Mouse (Mus musculus): ENCODE measurements at regions not wholly inside any gene's neighbourhood (a gene's known extent, or its start where the extent isn't known, plus 50 kb on each side); places are given as distances from the start of the nearest gene placed in this dataset.

- intact Hi-C loops (cut with DNase I): no loop called here
Measured at GRCm38 (mm10) chr8:10931266-10931665, 77.0 kb downstream of the Irs2 start.

GRCm38 (mm10) chr8:10928836-10929235, 79.4 kb downstream of the Irs2 start:
- intact Hi-C loops (cut with DNase I): no loop called here
- DNase-seq: no peak

More at GRCm38 (mm10) chr8:10931266-10931665, 77.0 kb downstream of the Irs2 start:
- no peak for DNase-seq

GRCm38 (mm10) chr8:10928342-10928794, 79.9 kb downstream of the Irs2 start:
- peak in 1 of 2 experiments; percentile 31 for DNase-seq
- intact Hi-C loops (cut with DNase I): no loop called here

- no peak for DNase-seq
- intact Hi-C loops (cut with DNase I): no loop called here
Measured at GRCm38 (mm10) chr8:10927187-10927586, 81.1 kb downstream of the Irs2 start.

GRCm38 (mm10) chr8:10926518-10926915, 81.7 kb downstream of the Irs2 start:
- DNase-seq: no peak
- intact Hi-C loops (cut with DNase I): no loop called here

- intact Hi-C loops (cut with DNase I): no loop called here
Measured at GRCm38 (mm10) chr8:10925582-10926517, 82.4 kb downstream of the Irs2 start.

GRCm38 (mm10) chr8:10924526-10925199, 83.6 kb downstream of the Irs2 start:
- intact Hi-C loops (cut with DNase I): no loop called here
- no peak for DNase-seq

More at GRCm38 (mm10) chr8:10925582-10926517, 82.4 kb downstream of the Irs2 start:
- DNase-seq: no peak

- intact Hi-C loops (cut with DNase I): no loop called here
Measured at GRCm38 (mm10) chr8:10924001-10924490, 84.2 kb downstream of the Irs2 start.

GRCm38 (mm10) chr8:10923071-10924000, 84.9 kb downstream of the Irs2 start:
- no peak for DNase-seq
- intact Hi-C loops (cut with DNase I): no loop called here

More at GRCm38 (mm10) chr8:10924001-10924490, 84.2 kb downstream of the Irs2 start:
- DNase-seq: no peak

- no peak for DNase-seq
- intact Hi-C loops (cut with DNase I): no loop called here
Measured at GRCm38 (mm10) chr8:10922209-10923030, 85.8 kb downstream of the Irs2 start.

- intact Hi-C loops (cut with DNase I): no loop called here
- no peak for DNase-seq
Measured at GRCm38 (mm10) chr8:10921439-10922191, 86.6 kb downstream of the Irs2 start.

GRCm38 (mm10) chr8:10919620-10920019, 88.6 kb downstream of the Irs2 start:
- DNase-seq: peak in 1 of 2 experiments; percentile 41
- intact Hi-C loops (cut with DNase I): no loop called here

- DNase-seq: no peak
- intact Hi-C loops (cut with DNase I): no loop called here
Measured at GRCm38 (mm10) chr8:10918403-10919035, 89.7 kb downstream of the Irs2 start.

- intact Hi-C loops (cut with DNase I): no loop called here
- no peak for DNase-seq
Measured at GRCm38 (mm10) chr8:10914616-10915015, 93.6 kb downstream of the Irs2 start.

GRCm38 (mm10) chr8:10912436-10912835, 95.8 kb downstream of the Irs2 start:
- no peak for DNase-seq
- intact Hi-C loops (cut with DNase I): no loop called here

- intact Hi-C loops (cut with DNase I): no loop called here
- no peak for DNase-seq
Measured at GRCm38 (mm10) chr8:10911371-10911770, 96.9 kb downstream of the Irs2 start.

- DNase-seq: no peak
- intact Hi-C loops (cut with DNase I): no loop called here
Measured at GRCm38 (mm10) chr8:10910954-10911353, 97.3 kb downstream of the Irs2 start.

GRCm38 (mm10) chr8:10910244-10910872, 97.9 kb downstream of the Irs2 start:
- intact Hi-C loops (cut with DNase I): no loop called here

More at GRCm38 (mm10) chr8:10910244-10910872, 97.9 kb downstream of the Irs2 start:
- DNase-seq: no peak

All from gastrocnemius, postnatal 36 days (tissue).